Mouse (Mus musculus) lung, adult 2 months (tissue): ENCODE measurements around the gene Inca1. TPM values are rescaled to one million over a fixed set of nuclear protein-coding genes. Genes with fewer than 3 reads are reported as not detected.

Experiments
- DNase-seq: peaks from one replicate; pipeline ENCODE4 v3.0.0; 2022
- H3K4me1 ChIP-seq: fragments of 200-500 bp; 2 replicates; pipeline ENCODE4 v1.6.1; 2011; ENCODE audit warnings: low read length; ENCODE audit not compliant: control insufficient read depth, insufficient read depth
- H3K4me3 ChIP-seq: fragments of 200-500 bp; replicated peaks from 2 replicates; pipeline ENCODE3; 2011; ENCODE audit warnings: low read depth, mild to moderate bottlenecking, control low read depth, low read length; ENCODE audit errors: extremely low read depth
- CTCF ChIP-seq: fragments of 200-500 bp; IDR thresholded peaks from 2 replicates; pipeline ENCODE4 v1.5.1; 2011; ENCODE audit warnings: mild to moderate bottlenecking, low read length, control low read depth; ENCODE audit not compliant: insufficient read depth
- POLR2A ChIP-seq: fragments of 200-500 bp; IDR thresholded peaks from 2 replicates; pipeline ENCODE4 v1.6.1; 2011; ENCODE audit warnings: low read depth, mild to moderate bottlenecking, control low read depth, low read length, borderline replicate concordance; ENCODE audit errors: extremely low read depth
- WGBS: fragments of 180-500 bp; shearing (Covaris S2); methylation state at CpG from one replicate; pipeline ENCODE4 v1.1.7; 2018; 5-methylcytosine and 5-hydroxymethylcytosine counted together
- polyA plus RNA-seq: library from polyadenylated mRNA; depleted of rRNA; stranded (reverse); fragments of >200 nt; gene quantifications from 2 replicates; pipeline ENCODE4 v1.2.3, GENCODE M21; 2012; rRNA removed

The Inca1 gene
- polyA plus RNA-seq, 1 experiment: 2.0 TPM

GRCm38 (mm10) chr11:70643051-70643450 is 56.9 kb downstream of the Inca1 start:
- DNase-seq: no peak
- WGBS: 88% methylated on average over 6 of the region's 6 CpGs
- TF ChIP-seq CTCF (no peak), POLR2A (no peak)
- no peak overlapping the region for H3K4me3 ChIP-seq
- H3K4me1 ChIP-seq: peaks cover 4% of the 10 kb centered on the region; the same call in 1 of the 2 replicates

GRCm38 (mm10) chr11:70641241-70641640 is 58.7 kb downstream of the Inca1 start:
- Histone ChIP-seq H3K4me1 (peaks cover 4% of the 10 kb centered on the region; the same call in 1 of the 2 replicates), H3K4me3 (no peak overlapping the region)
- DNase-seq: no peak
- TF ChIP-seq POLR2A: no peak
- TF ChIP-seq CTCF: no peak
- WGBS: 69% methylated on average over 7 of the region's 7 CpGs

- no peak for DNase-seq
- WGBS: 45% methylated on average over 8 of the region's 8 CpGs
- no peak for TF ChIP-seq CTCF
- no peak for TF ChIP-seq POLR2A
Observed at GRCm38 (mm10) chr11:70639976-70640375, 60.0 kb downstream of the Inca1 start.

GRCm38 (mm10) chr11:70638714-70639278 is 61.2 kb downstream of the Inca1 start, which contains the start of gene Gp1ba:
TSS of gene Gp1ba (plus strand) at chr11:70639122.
- no peak within 1 kb of the TSS for H3K4me3 ChIP-seq
- TF ChIP-seq CTCF: no peak
- no peak for TF ChIP-seq POLR2A
- 20% methylated on average over 5 of the region's 5 CpGs for WGBS
- H3K4me1 ChIP-seq: no peaks in the 10 kb centered on the region
- no peak for DNase-seq

More at GRCm38 (mm10) chr11:70639976-70640375, 60.0 kb downstream of the Inca1 start:
- Histone ChIP-seq H3K4me3 (no peak overlapping the region), H3K4me1 (no peaks in the 10 kb centered on the region)

Other genes starting within 250 kb of the Inca1 start
- gene Med11, start 248.2 kb downstream of the Inca1 start, polyA plus RNA-seq: 21.6 and 26.9 TPM in 2 replicates
- 8.7 and 12.3 TPM in 2 replicates for gene Zmynd15, start 240.7 kb downstream of the Inca1 start, polyA plus RNA-seq
- 67.2 and 74.6 TPM in 2 replicates for gene Cxcl16, start 240.2 kb downstream of the Inca1 start, polyA plus RNA-seq
- 0.50 and 1.00 TPM in 2 replicates for gene Tm4sf5, start 194.9 kb downstream of the Inca1 start, polyA plus RNA-seq
- gene Vmo1, start 185.5 kb downstream of the Inca1 start, polyA plus RNA-seq: 0.20 and 0.26 TPM in 2 replicates
- 0.12 and 0.34 TPM in 2 replicates for gene Gltpd2, start 181.0 kb downstream of the Inca1 start, polyA plus RNA-seq
- gene Psmb6, start 174.8 kb downstream of the Inca1 start, polyA plus RNA-seq: 202 and 264 TPM in 2 replicates
- gene Gm40193, start 167.2 kb downstream of the Inca1 start, polyA plus RNA-seq: not detected in 2 replicates
- 32.4 and 47.2 TPM in 2 replicates for gene Pld2, start 160.1 kb downstream of the Inca1 start, polyA plus RNA-seq
- 119 and 120 TPM in 2 replicates for gene Mink1, start 137.3 kb downstream of the Inca1 start, polyA plus RNA-seq
- 0.16 TPM in 1 of 2 replicates, not detected in the other for gene 4930544D05Rik, start 84.3 kb downstream of the Inca1 start, polyA plus RNA-seq
- 0.41 and 0.91 TPM in 2 replicates for gene Chrne, start 80.9 kb downstream of the Inca1 start, polyA plus RNA-seq
- 0.70 and 1.7 TPM in 2 replicates for gene Gp1ba, start 61.0 kb downstream of the Inca1 start, polyA plus RNA-seq
- 116 and 146 TPM in 2 replicates for gene Rnf167, start 52.9 kb downstream of the Inca1 start, polyA plus RNA-seq
- 83.6 and 113 TPM in 2 replicates for gene Slc25a11, start 52.7 kb downstream of the Inca1 start, polyA plus RNA-seq
- gene Pfn1, start 45.5 kb downstream of the Inca1 start, polyA plus RNA-seq: 933 and 1,129 TPM in 2 replicates
- gene Eno3, start 43.0 kb downstream of the Inca1 start, polyA plus RNA-seq: 19.6 and 97.3 TPM in 2 replicates
- gene Spag7, start 30.7 kb downstream of the Inca1 start, polyA plus RNA-seq: 24.7 and 39.0 TPM in 2 replicates
- 33.1 and 35.7 TPM in 2 replicates for gene Camta2, start 12.1 kb downstream of the Inca1 start, polyA plus RNA-seq
- gene Kif1c, start 393 bp upstream of the Inca1 start, polyA plus RNA-seq: 78.2 and 103 TPM in 2 replicates
- 1.4 and 2.3 TPM in 2 replicates for gene Zfp3, start 64.1 kb upstream of the Inca1 start, polyA plus RNA-seq
- gene Scimp, start 112.4 kb upstream of the Inca1 start, polyA plus RNA-seq: 2.6 and 3.5 TPM in 2 replicates
- gene Rabep1, start 144.6 kb upstream of the Inca1 start, polyA plus RNA-seq: 3.4 TPM in 2 replicates